Mouse (Mus musculus) embryonic fibroblast, embryonic 13.5 days (primary cell): ENCODE results near the gene Sele.

Experiments used
- CTCF ChIP-seq: IDR thresholded peaks from 2 replicates; pipeline ENCODE4 v1.5.1; 2011; ENCODE audit warnings: mild to moderate bottlenecking, control low read depth, low read length, moderate library complexity, borderline replicate concordance; ENCODE audit not compliant: insufficient read depth
- POLR2A ChIP-seq: IDR thresholded peaks from 2 replicates; pipeline ENCODE4 v1.6.1; 2011; ENCODE audit warnings: low read depth, mild to moderate bottlenecking, control low read depth, low read length, moderate library complexity

DNA sequence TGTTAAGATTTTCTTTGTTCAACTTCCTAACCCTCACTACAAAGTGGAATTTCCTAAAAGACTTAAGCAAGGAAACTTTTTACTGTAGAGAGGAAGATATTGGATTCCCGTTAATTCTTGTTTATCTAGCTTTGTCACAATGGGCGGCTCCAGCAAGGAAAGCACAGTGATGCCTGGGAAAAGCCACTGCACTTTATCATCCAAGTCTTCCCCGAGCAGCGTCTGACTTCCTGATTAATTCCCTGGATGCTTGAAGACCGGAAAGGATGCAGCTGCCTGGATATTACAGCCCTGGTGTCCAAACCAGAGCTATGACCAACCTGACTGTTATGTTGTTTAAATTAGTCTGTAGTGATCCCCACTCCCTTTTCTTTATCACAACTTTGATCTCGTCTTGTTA lies 48.7 kb downstream of the Sele start:
- no peak for TF ChIP-seq POLR2A
- no peak for TF ChIP-seq CTCF
